Mouse (Mus musculus) CH12.LX (cell line): ENCODE measurements around the gene Ddx27. TPM values are rescaled to one million over a fixed set of nuclear protein-coding genes. Genes with fewer than 3 reads are reported as not detected.

Experiments
- DNase-seq: peaks from one replicate; pipeline ENCODE4 v3.0.0-alpha.2; 2013; ENCODE audit errors: extremely low read depth
- H3K27ac ChIP-seq: 2 replicates; pipeline ENCODE4 v1.5.1; 2012; ENCODE audit warnings: low read depth, mild to moderate bottlenecking, control low read depth, moderate library complexity; ENCODE audit not compliant: insufficient read depth
- H3K27me3 ChIP-seq: replicated peaks from 2 replicates; pipeline ENCODE3; 2012; ENCODE audit warnings: inconsistent platforms
- H3K36me3 ChIP-seq, 2 experiments: replicated peaks in 1 of 2; 2 replicates each; pipeline versions ENCODE3 to v1.6.1; 2012; ENCODE audit warnings: inconsistent platforms in 1 of 2, low read length in 1 of 2, mild to moderate bottlenecking in 1 of 2, mixed read lengths in 1 of 2, moderate library complexity in 1 of 2; ENCODE audit not compliant: control insufficient read depth in 1 of 2, insufficient read depth in 1 of 2
- H3K4me1 ChIP-seq, 2 experiments: 2 replicates each; pipeline ENCODE4 v1.6.1; 2012; ENCODE audit warnings: inconsistent platforms in 1 of 2, moderate library complexity in 1 of 2; ENCODE audit not compliant: insufficient read depth in 2 of 2, control insufficient read depth in 1 of 2
- H3K4me2 ChIP-seq: 2 replicates; pipeline ENCODE4 v1.6.1; 2012; ENCODE audit warnings: low read depth, mild to moderate bottlenecking, control low read depth; ENCODE audit not compliant: poor library complexity, insufficient read depth, severe bottlenecking
- H3K4me3 ChIP-seq, 3 experiments: fragments of 150-350 bp in 1 of 3; sonication (generic) in 1 of 3; replicated peaks in 1 of 3; 2 replicates each; pipeline versions ENCODE3 to v1.5.1; 2011 to 2012; ENCODE audit warnings: low read depth in 2 of 3, low read length in 2 of 3, mild to moderate bottlenecking in 2 of 3, moderate library complexity in 2 of 3, control low read depth in 1 of 3, improper control_type of control experiment in 1 of 3, inconsistent platforms in 1 of 3, mixed read lengths in 1 of 3; ENCODE audit not compliant: poor library complexity in 1 of 3
- H3K79me2 ChIP-seq: replicated peaks from 2 replicates; pipeline ENCODE4 v1.6.1; 2012; ENCODE audit warnings: mild to moderate bottlenecking, moderate library complexity; ENCODE audit not compliant: control insufficient read depth, poor library complexity, insufficient read depth, severe bottlenecking; ENCODE audit errors: extremely low read depth
- H3K9ac ChIP-seq: 2 replicates; pipeline ENCODE4 v1.6.1; 2012; ENCODE audit warnings: low read depth, mild to moderate bottlenecking, control low read depth, moderate library complexity; ENCODE audit not compliant: insufficient read depth
- H3K9me3 ChIP-seq: replicated peaks from 2 replicates; pipeline ENCODE3; 2012; ENCODE audit warnings: low read length, inconsistent platforms, mixed read lengths
- BHLHE40 ChIP-seq: IDR thresholded peaks from 2 replicates; pipeline ENCODE4 v1.6.1; 2011; ENCODE audit warnings: mild to moderate bottlenecking, low read depth, low read length, improper control_type of control experiment
- CHD1 ChIP-seq: IDR thresholded peaks from 2 replicates; pipeline ENCODE4 v1.6.1; 2012; ENCODE audit warnings: low read depth, low read length, improper control_type of control experiment, inconsistent platforms
- CHD2 ChIP-seq: IDR thresholded peaks from 2 replicates; pipeline ENCODE4 v1.6.1; 2011; ENCODE audit warnings: low read length, improper control_type of control experiment
- CTCF ChIP-seq, 2 experiments: IDR thresholded peaks in 1 of 2; conservative IDR thresholded peaks in 1 of 2; 2 replicates each; pipeline ENCODE4 v1.5.1; 2011 to 2012; ENCODE audit warnings: low read depth in 2 of 2, low read length in 2 of 2, improper control_type of control experiment in 1 of 2, inconsistent platforms in 1 of 2, mild to moderate bottlenecking in 1 of 2, moderate library complexity in 1 of 2
- EP300 ChIP-seq: IDR thresholded peaks from 2 replicates; pipeline ENCODE4 v1.6.1; 2011; ENCODE audit warnings: low read length, improper control_type of control experiment
- GABPA ChIP-seq: IDR thresholded peaks from 2 replicates; pipeline ENCODE4 v1.6.1; 2012; ENCODE audit warnings: low read depth, low read length, improper control_type of control experiment, inconsistent platforms; ENCODE audit not compliant: insufficient replicate concordance
- HCFC1 ChIP-seq: IDR thresholded peaks from 2 replicates; pipeline ENCODE4 v1.6.1; 2012; ENCODE audit warnings: low read depth, mild to moderate bottlenecking, inconsistent platforms, low read length, improper control_type of control experiment
- JUN ChIP-seq: IDR thresholded peaks from 2 replicates; pipeline ENCODE4 v1.6.1; 2011; ENCODE audit warnings: low read depth, mild to moderate bottlenecking, low read length, improper control_type of control experiment, moderate library complexity; ENCODE audit not compliant: insufficient read depth
- JUND ChIP-seq: conservative IDR thresholded peaks from 2 replicates; pipeline ENCODE4 v1.6.1; 2011; ENCODE audit warnings: low read depth, low read length, improper control_type of control experiment
- KAT2A ChIP-seq: IDR thresholded peaks from 2 replicates; pipeline ENCODE4 v1.6.1; 2012; ENCODE audit warnings: low read length, improper control_type of control experiment, inconsistent platforms; ENCODE audit not compliant: insufficient replicate concordance
- MAX ChIP-seq: IDR thresholded peaks from 2 replicates; pipeline ENCODE4 v1.6.1; 2011; ENCODE audit warnings: low read length, improper control_type of control experiment
- MAZ ChIP-seq: IDR thresholded peaks from 2 replicates; pipeline ENCODE4 v1.6.1; 2012; ENCODE audit warnings: low read depth, mild to moderate bottlenecking, inconsistent platforms, low read length, improper control_type of control experiment, moderate library complexity
- MEF2A ChIP-seq: IDR thresholded peaks from 2 replicates; pipeline ENCODE4 v1.6.1; 2014; ENCODE audit warnings: low read depth, mild to moderate bottlenecking, inconsistent platforms, low read length, improper control_type of control experiment, borderline replicate concordance
- MXI1 ChIP-seq: IDR thresholded peaks from 2 replicates; pipeline ENCODE4 v1.6.1; 2011; ENCODE audit warnings: mild to moderate bottlenecking, low read depth, low read length, improper control_type of control experiment
- NELFE ChIP-seq: IDR thresholded peaks from 2 replicates; pipeline ENCODE4 v1.6.1; 2011; ENCODE audit warnings: low read depth, low read length, improper control_type of control experiment
- PAX5 ChIP-seq: IDR thresholded peaks from 2 replicates; pipeline ENCODE4 v1.6.1; 2012; ENCODE audit warnings: low read length, inconsistent platforms, mixed read lengths
- POLR2A ChIP-seq: IDR thresholded peaks from 2 replicates; pipeline ENCODE4 v1.6.1; 2011; ENCODE audit warnings: low read depth, mild to moderate bottlenecking, improper control_type of control experiment, low read length
- POLR2AphosphoS2 ChIP-seq: IDR thresholded peaks from 2 replicates; pipeline ENCODE4 v1.6.1; 2011; ENCODE audit warnings: low read depth, low read length, improper control_type of control experiment
- RAD21 ChIP-seq: IDR thresholded peaks from 2 replicates; pipeline ENCODE4 v1.6.1; 2011; ENCODE audit warnings: low read depth, mild to moderate bottlenecking, low read length, improper control_type of control experiment, moderate library complexity
- RCOR1 ChIP-seq: conservative IDR thresholded peaks from 2 replicates; pipeline ENCODE4 v1.6.1; 2012; ENCODE audit warnings: low read depth, mild to moderate bottlenecking, inconsistent platforms, low read length, improper control_type of control experiment
- SIN3A ChIP-seq: IDR thresholded peaks from 2 replicates; pipeline ENCODE4 v1.6.1; 2012; ENCODE audit warnings: low read length, improper control_type of control experiment, inconsistent platforms
- TBP ChIP-seq: conservative IDR thresholded peaks from 2 replicates; pipeline ENCODE4 v1.6.1; 2011; ENCODE audit warnings: low read depth, low read length, improper control_type of control experiment
- TCF12 ChIP-seq: IDR thresholded peaks from 2 replicates; pipeline ENCODE4 v1.6.1; 2014; ENCODE audit warnings: low read depth, mild to moderate bottlenecking, inconsistent platforms, low read length, improper control_type of control experiment
- UBTF ChIP-seq: IDR thresholded peaks from 2 replicates; pipeline ENCODE4 v1.6.1; 2012; ENCODE audit warnings: low read depth, mild to moderate bottlenecking, inconsistent platforms, low read length, improper control_type of control experiment, moderate library complexity
- USF1 ChIP-seq: IDR thresholded peaks from 2 replicates; pipeline ENCODE4 v1.6.1; 2014; ENCODE audit warnings: low read depth, mild to moderate bottlenecking, inconsistent platforms, low read length, improper control_type of control experiment
- USF2 ChIP-seq: conservative IDR thresholded peaks from 2 replicates; pipeline ENCODE4 v1.6.1; 2011; ENCODE audit warnings: low read depth, low read length, improper control_type of control experiment
- ZC3H11A ChIP-seq: IDR thresholded peaks from 2 replicates; pipeline ENCODE4 v1.6.1; 2012; ENCODE audit warnings: low read depth, mild to moderate bottlenecking, inconsistent platforms, low read length, improper control_type of control experiment
- ZMIZ1 ChIP-seq: IDR thresholded peaks from 2 replicates; pipeline ENCODE4 v1.6.1; 2012; ENCODE audit warnings: low read depth, mild to moderate bottlenecking, inconsistent platforms, low read length, improper control_type of control experiment
- ZNF384 ChIP-seq: IDR thresholded peaks from 2 replicates; pipeline ENCODE4 v1.6.1; 2012; ENCODE audit warnings: low read depth, low read length, improper control_type of control experiment, inconsistent platforms
- dilution Hi-C: fragments of 300-500 bp; cut with MboI; formaldehyde crosslinking; loops from 2 replicates; pipeline ENCODE4 v1.14.3; 2020; ENCODE audit warnings: low sequenced_read_pairs; ENCODE audit not compliant: extremely low pct_unique_long_range_greater_than_20kb, extremely low pct_ligation_motif_present
- in situ Hi-C: fragments of 300-500 bp; cut with MboI; formaldehyde crosslinking; loops from 3 replicates; pipeline ENCODE4 v1.14.3; 2019; ENCODE audit warnings: low sequenced_read_pairs, low pct_ligation_motif_present, low pct_unique_long_range_greater_than_20kb, mixed read lengths
- polyA plus RNA-seq: library from polyadenylated mRNA; unstranded; fragments of >175 nt; gene quantifications from 2 replicates; pipeline ENCODE4 v1.2.1, GENCODE M21; 2012; ENCODE audit warnings: low read depth; ENCODE audit not compliant: insufficient read length
- total RNA-seq, 2 experiments: library from RNA; depleted of rRNA; stranded (reverse); fragments of 300-350 nt in 1 of 2; fragments of >200 nt in 1 of 2; gene quantifications; 2 replicates each; pipeline ENCODE4 v1.2.3; 2012 to 2014

Ddx27 gene
- total and polyA plus RNA-seq, 3 experiments: 139 to 224 (median 157) TPM

GRCm38 (mm10) chr2:167071266-167071640 lies 56.3 kb downstream of the Ddx27 start:
- Histone ChIP-seq H3K36me3 (peaks cover 2 to 3% of the 10 kb centered on the region in 2 experiments), H3K27ac (no peak overlapping the region), H3K79me2 (no peaks in the 10 kb centered on the region), H3K4me3 (peak overlapping the region; percentile 53 to 60 (median 59)), H3K27me3 (no peaks in the 10 kb centered on the region), H3K4me1 (peaks cover 2 to 28% of the 10 kb centered on the region in 2 experiments; a peak in 3 of 4 replicates), H3K9me3 (no peaks in the 10 kb centered on the region), H3K9ac (peak overlapping the region; percentile 65), H3K4me2 (peak overlapping the region; percentile 81)
- dilution Hi-C loops (no loop called here), in situ Hi-C loops (loop anchor here (5.0 kb wide), 2 partner anchors 41 to 141 kb away; no protein-coding TSS in a partner anchor)
- TF ChIP-seq USF2 (no peak), UBTF (no peak), CTCF (conservative IDR thresholded peaks at IDR 0.05 in 1 of 2, IDR thresholded peaks at IDR 0.05 in 1 of 2; ENCODE audit: low read depth in 2 of 2, low read length in 2 of 2) (no peak)
- DNase-seq: no peak

- Histone ChIP-seq H3K27ac (no peak overlapping the region), H3K4me1 (peaks cover 2 to 23% of the 10 kb centered on the region in 2 experiments; a peak in 3 of 4 replicates), H3K9me3 (peaks cover 5% of the 10 kb centered on the region), H3K9ac (peak overlapping the region; percentile 65), H3K27me3 (peaks cover 2% of the 10 kb centered on the region), H3K79me2 (no peaks in the 10 kb centered on the region), H3K36me3 (no peaks in the 10 kb centered on the region), H3K4me3 (peak overlapping the region; percentile 53 to 60 (median 59)), H3K4me2 (peak overlapping the region; percentile 81)
- dilution Hi-C loops: no loop called here
- in situ Hi-C loops: loop anchor here (5.0 kb wide), 2 partner anchors 40 to 140 kb away; no protein-coding TSS in a partner anchor
- DNase-seq: peak; percentile 97
- TF ChIP-seq POLR2AphosphoS2 (no peak), BHLHE40 (peak; percentile 29; the same call in 1 of the 2 replicates), TCF12 (peak; percentile 19; the same call in 1 of the 2 replicates), RAD21 (peak; percentile 100), HCFC1 (peak; percentile 4; the same call in 1 of the 2 replicates), USF1 (no peak), MAZ (no peak), MEF2A (peak; percentile 71), PAX5 (no peak), ZC3H11A (peak; percentile 99), TBP (peak; percentile 80; the same call in 1 of the 2 replicates), JUND (no peak; the same call in 1 of the 2 replicates), ZMIZ1 (no peak), GABPA (no peak), NELFE (peak; percentile 85), RCOR1 (0 out of 2 replicates have a peak, but pooled peaks have one; percentile 46), CHD2 (peak; percentile 53; the same call in 1 of the 2 replicates), UBTF (no peak), KAT2A (no peak; the same call in 1 of the 2 replicates), MXI1 (0 out of 2 replicates have a peak, but pooled peaks have one; percentile 36), POLR2A (peak; percentile 85), ZNF384 (no peak), EP300 (no peak), SIN3A (peak; percentile 70; the same call in 1 of the 2 replicates), USF2 (no peak), CHD1 (no peak), MAX (peak; percentile 74; the same call in 1 of the 2 replicates), JUN (no peak)
Observed at GRCm38 (mm10) chr2:167071641-167072601, 56.9 kb downstream of the Ddx27 start.
